Mouse (Mus musculus) intestine, embryonic 14.5 days (tissue): ENCODE measurements around the gene Zcchc7. TPM values are rescaled to one million over a fixed set of nuclear protein-coding genes. Genes with fewer than 3 reads are reported as not detected.
"Not testable (repeated sequence)": the region's sequence is repeated elsewhere in the genome, so short reads cannot be mapped to it uniquely, and the experiment has no call there.

Experiments
- ATAC-seq: fragments of 200-750 bp; cut with Nextera tagmentation; replicated peaks from 2 replicates; pipeline ENCODE4 v1.8.0; 2017; ENCODE audit warnings: low read depth, moderate number of reproducible peaks, moderate TSS enrichment, moderate library complexity; ENCODE audit not compliant: low FRiP score, low TSS enrichment
- DNase-seq: peaks from one replicate; pipeline ENCODE4 v3.0.0-alpha.2; 2018; ENCODE audit warnings: low spot score
- H3K27ac ChIP-seq: fragments of 300-500 bp; sonication (generic); 2 replicates; pipeline ENCODE4 v1.5.1; 2014; ENCODE audit warnings: low read depth, mild to moderate bottlenecking, control low read depth
- H3K27me3 ChIP-seq: fragments of 300-500 bp; sonication (generic); replicated peaks from 2 replicates; pipeline ENCODE4 v1.6.1; 2014; ENCODE audit warnings: low read length, control low read depth; ENCODE audit not compliant: control insufficient read depth, insufficient read depth
- H3K36me3 ChIP-seq: fragments of 300-500 bp; sonication (generic); 2 replicates; pipeline ENCODE4 v1.6.1; 2014; ENCODE audit warnings: low read length, control low read depth; ENCODE audit not compliant: control insufficient read depth, insufficient read depth
- H3K4me1 ChIP-seq: fragments of 300-500 bp; sonication (generic); replicated peaks from 2 replicates; pipeline ENCODE4 v1.6.1; 2014; ENCODE audit warnings: low read length, control low read depth, mixed read lengths; ENCODE audit not compliant: control insufficient read depth, insufficient read depth
- H3K4me2 ChIP-seq: fragments of 300-500 bp; sonication (generic); 2 replicates; pipeline ENCODE4 v1.6.1; 2014; ENCODE audit warnings: low read length
- H3K4me3 ChIP-seq: fragments of 300-500 bp; sonication (generic); 2 replicates; pipeline ENCODE4 v1.5.1; 2014; ENCODE audit warnings: low read depth, low read length, control low read depth, mixed read lengths
- H3K9ac ChIP-seq: fragments of 300-500 bp; sonication (generic); 2 replicates; pipeline ENCODE4 v1.6.1; 2014; ENCODE audit warnings: mild to moderate bottlenecking, low read length
- H3K9me3 ChIP-seq: fragments of 300-500 bp; sonication (generic); 2 replicates; pipeline ENCODE4 v1.6.1; 2016; ENCODE audit warnings: low read length, control low read depth; ENCODE audit not compliant: control insufficient read depth
- WGBS: fragments of 180-500 bp; shearing (Covaris S2); extraction: QIAGEN DNeasy Blood & Tissue Kit; methylation state at CpG from one replicate; pipeline ENCODE4 v1.1.7; 2014; 5-methylcytosine and 5-hydroxymethylcytosine counted together
- polyA plus RNA-seq: library from polyadenylated mRNA; unstranded; fragments of >200 nt; fragmentation: Nextera tagmentation; extraction: Ambion mirVana; gene quantifications from 2 replicates; pipeline ENCODE4 v1.2.1, GENCODE M21; 2014

Gene Zcchc7
- polyA plus RNA-seq, 1 experiment from 2014 or later: 44.7 TPM

- WGBS: 80% methylated on average over 4 of the region's 4 CpGs
- Histone ChIP-seq H3K9me3 (no peaks in the 10 kb centered on the region), H3K4me1 (no peaks in the 10 kb centered on the region), H3K4me3 (no peak overlapping the region), H3K36me3 (no peaks in the 10 kb centered on the region), H3K27ac (no peak overlapping the region), H3K9ac (no peak overlapping the region), H3K27me3 (peaks cover 32% of the 10 kb centered on the region), H3K4me2 (no peak overlapping the region)
- no peak for DNase-seq
- ATAC-seq: no peak
Measured at GRCm38 (mm10) chr4:44721237-44721636, 34.4 kb upstream of the Zcchc7 start.

GRCm38 (mm10) chr4:44740471-44740870 lies 15.2 kb upstream of the Zcchc7 start:
- Histone ChIP-seq H3K36me3 (no peaks in the 10 kb centered on the region), H3K27me3 (no peaks in the 10 kb centered on the region), H3K27ac (no peak overlapping the region), H3K9ac (no peak overlapping the region), H3K9me3 (peaks cover 7% of the 10 kb centered on the region; the same call in 1 of the 2 replicates), H3K4me1 (no peaks in the 10 kb centered on the region), H3K4me3 (no peak overlapping the region), H3K4me2 (no peak overlapping the region)
- 69% methylated on average over 1 of the region's 1 CpGs for WGBS
- DNase-seq (no peak), ATAC-seq (no peak)

- Histone ChIP-seq H3K27ac (peak overlapping the region; percentile 95), H3K9ac (peak overlapping the region; percentile 93), H3K4me1 (peaks cover 5% of the 10 kb centered on the region; the same call in 1 of the 2 replicates), H3K27me3 (no peaks in the 10 kb centered on the region), H3K4me3 (peak overlapping the region; percentile 92), H3K4me2 (peak overlapping the region; percentile 85), H3K36me3 (no peaks in the 10 kb centered on the region), H3K9me3 (no peaks in the 10 kb centered on the region)
- WGBS: under 1% methylated on average over 60 of the region's 60 CpGs
- DNase-seq (peak; percentile 93), ATAC-seq (peak; percentile 99)
Measured at GRCm38 (mm10) chr4:44756134-44756951, 666 bp downstream of the Zcchc7 start.

GRCm38 (mm10) chr4:44757131-44757530 lies 1.5 kb downstream of the Zcchc7 start:
- H3K36me3 ChIP-seq, H3K4me1 ChIP-seq, DNase-seq, H3K9me3 ChIP-seq, ATAC-seq, H3K27me3 ChIP-seq: not testable (repeated sequence)
- peak overlapping the region; percentile 92 for H3K4me3 ChIP-seq
- H3K9ac ChIP-seq: peak overlapping the region; percentile 93
- H3K4me2 ChIP-seq: peak overlapping the region; percentile 85
- WGBS: 5% methylated on average over 10 of the region's 10 CpGs
- H3K27ac ChIP-seq: peak overlapping the region; percentile 95

GRCm38 (mm10) chr4:44774890-44775289 lies 19.2 kb downstream of the Zcchc7 start:
- Histone ChIP-seq H3K36me3 (peaks cover 6% of the 10 kb centered on the region; the same call in 1 of the 2 replicates), H3K4me1 (no peaks in the 10 kb centered on the region), H3K9ac (no peak overlapping the region), H3K27me3 (no peaks in the 10 kb centered on the region), H3K4me2 (no peak overlapping the region), H3K27ac (no peak overlapping the region), H3K9me3 (no peaks in the 10 kb centered on the region), H3K4me3 (no peak overlapping the region)
- DNase-seq (no peak), ATAC-seq (no peak)
- WGBS: 85% methylated on average over 3 of the region's 3 CpGs

GRCm38 (mm10) chr4:44776651-44777050 lies 21.0 kb downstream of the Zcchc7 start:
- WGBS: 76% methylated on average over 2 of the region's 2 CpGs
- H3K36me3 ChIP-seq: no peaks in the 10 kb centered on the region
- DNase-seq: no peak

GRCm38 (mm10) chr4:44777101-44777500 lies 21.4 kb downstream of the Zcchc7 start:
- Histone ChIP-seq H3K27me3 (no peaks in the 10 kb centered on the region), H3K36me3 (no peaks in the 10 kb centered on the region), H3K27ac (no peak overlapping the region), H3K9me3 (no peaks in the 10 kb centered on the region), H3K4me1 (no peaks in the 10 kb centered on the region), H3K4me2 (no peak overlapping the region), H3K4me3 (no peak overlapping the region), H3K9ac (no peak overlapping the region)
- no peak for DNase-seq
- no peak for ATAC-seq
- 89% methylated on average over 3 of the region's 3 CpGs for WGBS

More at GRCm38 (mm10) chr4:44776651-44777050, 21.0 kb downstream of the Zcchc7 start:
- Histone ChIP-seq H3K9ac (no peak overlapping the region), H3K4me2 (no peak overlapping the region), H3K4me1 (no peaks in the 10 kb centered on the region), H3K9me3 (no peaks in the 10 kb centered on the region), H3K27ac (no peak overlapping the region), H3K27me3 (no peaks in the 10 kb centered on the region), H3K4me3 (no peak overlapping the region)
- no peak for ATAC-seq

GRCm38 (mm10) chr4:44777711-44778110 lies 22.0 kb downstream of the Zcchc7 start:
- Histone ChIP-seq H3K4me3 (no peak overlapping the region), H3K27me3 (no peaks in the 10 kb centered on the region), H3K27ac (no peak overlapping the region), H3K9me3 (no peaks in the 10 kb centered on the region), H3K9ac (no peak overlapping the region), H3K36me3 (no peaks in the 10 kb centered on the region), H3K4me1 (no peaks in the 10 kb centered on the region), H3K4me2 (no peak overlapping the region)
- ATAC-seq (no peak), DNase-seq (no peak)

GRCm38 (mm10) chr4:44778316-44778715 lies 22.6 kb downstream of the Zcchc7 start:
- no peaks in the 10 kb centered on the region for H3K36me3 ChIP-seq
- H3K4me1 ChIP-seq: no peaks in the 10 kb centered on the region
- no peaks in the 10 kb centered on the region for H3K9me3 ChIP-seq
- no peak overlapping the region for H3K4me2 ChIP-seq
- no peak overlapping the region for H3K4me3 ChIP-seq
- no peak for ATAC-seq
- H3K9ac ChIP-seq: no peak overlapping the region
- H3K27me3 ChIP-seq: no peaks in the 10 kb centered on the region
- 54% methylated on average over 3 of the region's 3 CpGs for WGBS
- no peak for DNase-seq
- H3K27ac ChIP-seq: no peak overlapping the region
